Mouse (Mus musculus): Measurements from ENCODE around the gene Zswim1. TPM values are rescaled to one million over a fixed set of nuclear protein-coding genes. Genes with fewer than 3 reads are reported as not detected.
A peak's percentile ranks its signal among the peaks of the same experiment; 100 is the strongest.
"Not testable (repeated sequence)": the region's sequence is repeated elsewhere in the genome, so short reads cannot be mapped to it uniquely, and the experiment has no call there.

Zswim1 gene
- total and polyA plus RNA-seq, 2 experiments from 2014 or later: 25.1 to 35.3 TPM

- Histone ChIP-seq H3K9me3 (ENCODE audit: low read length) (no peaks in the 10 kb centered on the region), H3K27ac (ENCODE audit: low read depth, low read length) (peak within 1 kb of the TSS; percentile 77), H3K4me2 (ENCODE audit: low read depth, low read length, poor library complexity, severe bottlenecking) (peak within 1 kb of the TSS; percentile 99), H3K4me3 (ENCODE audit: low read depth, low read length) (peak within 1 kb of the TSS; percentile 60), H3K27me3 (ENCODE audit: insufficient read depth, low read length) (no peaks in the 10 kb centered on the region), H3K9ac (replicated peaks; ENCODE audit: low read length, poor library complexity, severe bottlenecking) (peak within 1 kb of the TSS; percentile 63), H3K4me1 (ENCODE audit: insufficient read depth, low read length) (peaks cover 10% of the 10 kb centered on the region), H3K36me3 (ENCODE audit: insufficient read depth, low read length) (peaks cover 10% of the 10 kb centered on the region)
- DNase-seq (ENCODE audit: low spot score) (peak; percentile 96), ATAC-seq (ENCODE audit: low FRiP score) (peak; percentile 68)
- under 1% methylated on average over 31 of the region's 31 CpGs for WGBS
- peak; percentile 39 for TF ChIP-seq CTCF (IDR thresholded peaks at IDR 0.05)
Measured at GRCm38 (mm10) chr2:164833314-164833959, 11.0 kb downstream of the Zswim1 start, which contains the start of gene Neurl2. Neurl2 (minus strand) TSS chr2:164833456.

GRCm38 (mm10) chr2:164834531-164834930, 12.0 kb downstream of the Zswim1 start:
- Histone ChIP-seq H3K36me3 (ENCODE audit: insufficient read depth, low read length) (peaks cover 21% of the 10 kb centered on the region), H3K9me3 (ENCODE audit: low read length) (no peaks in the 10 kb centered on the region), H3K9ac (replicated peaks; ENCODE audit: low read length, poor library complexity, severe bottlenecking) (peak overlapping the region; percentile 63; the same call in 1 of the 2 replicates), H3K4me3 (ENCODE audit: low read depth, low read length) (peak overlapping the region; percentile 60), H3K4me1 (ENCODE audit: insufficient read depth, low read length) (peaks cover 10% of the 10 kb centered on the region), H3K4me2 (ENCODE audit: low read depth, low read length, poor library complexity, severe bottlenecking) (peak overlapping the region; percentile 99), H3K27ac (ENCODE audit: low read depth, low read length) (0 out of 2 replicates have a peak overlapping the region, but pooled peaks have one; percentile 77), H3K27me3 (ENCODE audit: insufficient read depth, low read length) (no peaks in the 10 kb centered on the region)
- DNase-seq (ENCODE audit: low spot score) (no peak), ATAC-seq (ENCODE audit: low FRiP score) (no peak)
- 46% methylated on average over 8 of the region's 8 CpGs for WGBS
- TF ChIP-seq CTCF (IDR thresholded peaks at IDR 0.05): peak; percentile 24

DNA sequence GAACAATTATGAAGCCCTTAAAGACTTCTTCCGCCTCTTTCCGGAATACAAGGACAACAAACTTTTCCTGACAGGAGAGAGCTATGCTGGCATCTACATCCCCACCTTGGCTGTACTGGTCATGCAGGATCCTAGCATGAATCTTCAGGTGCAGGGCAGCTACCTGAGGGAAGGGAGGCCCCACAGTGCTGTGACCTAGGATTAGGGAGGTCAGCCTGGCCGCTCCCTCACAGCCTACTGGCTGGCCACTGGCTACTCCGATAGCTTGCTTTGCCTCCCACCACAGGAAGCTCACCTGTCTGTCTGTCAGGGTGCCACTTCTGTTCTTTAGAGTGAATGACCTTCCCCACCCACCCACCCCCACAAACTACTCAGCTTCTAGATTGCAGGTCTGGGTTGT, 12.7 kb downstream of the Zswim1 start:
- H3K9ac ChIP-seq (replicated peaks; ENCODE audit: low read length, poor library complexity, severe bottlenecking): no peak overlapping the region
- no peak overlapping the region for H3K27ac ChIP-seq (ENCODE audit: low read depth, low read length)
- no peak overlapping the region for H3K4me3 ChIP-seq (ENCODE audit: low read depth, low read length)
- H3K4me2 ChIP-seq (ENCODE audit: low read depth, low read length, poor library complexity, severe bottlenecking): peak overlapping the region; percentile 99
- peaks cover 26% of the 10 kb centered on the region for H3K36me3 ChIP-seq (ENCODE audit: insufficient read depth, low read length)
- peaks cover 10% of the 10 kb centered on the region for H3K4me1 ChIP-seq (ENCODE audit: insufficient read depth, low read length)
- WGBS: 99% methylated on average over 4 of the region's 4 CpGs
- no peak for ATAC-seq (ENCODE audit: low FRiP score)
- no peak for TF ChIP-seq CTCF (IDR thresholded peaks at IDR 0.05)
- no peak for DNase-seq (ENCODE audit: low spot score)
- no peaks in the 10 kb centered on the region for H3K9me3 ChIP-seq (ENCODE audit: low read length)
- H3K27me3 ChIP-seq (ENCODE audit: insufficient read depth, low read length): no peaks in the 10 kb centered on the region

- Histone ChIP-seq H3K27me3 (ENCODE audit: insufficient read depth, low read length) (no peaks in the 10 kb centered on the region), H3K9ac (replicated peaks; ENCODE audit: low read length, poor library complexity, severe bottlenecking) (no peak overlapping the region), H3K4me1 (ENCODE audit: insufficient read depth, low read length) (no peaks in the 10 kb centered on the region), H3K36me3 (ENCODE audit: insufficient read depth, low read length) (no peaks in the 10 kb centered on the region), H3K27ac (ENCODE audit: low read depth, low read length) (no peak overlapping the region), H3K4me2 (ENCODE audit: low read depth, low read length, poor library complexity, severe bottlenecking) (no peak overlapping the region), H3K4me3 (ENCODE audit: low read depth, low read length) (no peak overlapping the region), H3K9me3 (ENCODE audit: low read length) (no peaks in the 10 kb centered on the region)
- DNase-seq (ENCODE audit: low spot score) (no peak), ATAC-seq (ENCODE audit: low FRiP score) (no peak)
- peak; percentile 55 for TF ChIP-seq CTCF (IDR thresholded peaks at IDR 0.05)
- WGBS: 56% methylated on average over 3 of the region's 3 CpGs
Measured at GRCm38 (mm10) chr2:164845782-164846181, 23.3 kb downstream of the Zswim1 start.

DNA sequence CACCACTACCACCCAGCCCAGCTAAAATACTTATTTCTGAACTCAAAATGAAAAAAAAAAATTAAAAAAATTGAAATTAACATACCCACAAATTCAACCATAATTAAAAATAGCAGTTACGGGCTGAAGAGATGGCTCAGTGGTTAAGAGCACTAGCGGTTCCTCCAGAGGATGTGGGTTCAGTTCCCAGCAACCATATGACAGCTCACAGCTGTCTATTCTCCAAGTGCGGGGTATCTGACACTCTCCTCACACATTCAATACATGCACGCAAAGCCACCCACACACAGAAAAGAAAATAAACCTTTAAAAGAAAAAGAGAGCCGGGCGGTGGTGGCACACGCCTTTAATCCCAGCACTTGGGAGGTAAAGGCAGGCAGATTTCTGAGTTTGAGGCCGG, 27.6 kb downstream of the Zswim1 start:
- H3K9me3 ChIP-seq (ENCODE audit: low read length): no peaks in the 10 kb centered on the region
- H3K9ac ChIP-seq (replicated peaks; ENCODE audit: low read length, poor library complexity, severe bottlenecking): no peak overlapping the region
- H3K36me3 ChIP-seq (ENCODE audit: insufficient read depth, low read length): no peaks in the 10 kb centered on the region
- H3K4me1 ChIP-seq (ENCODE audit: insufficient read depth, low read length): no peaks in the 10 kb centered on the region
- no peak overlapping the region for H3K4me3 ChIP-seq (ENCODE audit: low read depth, low read length)
- no peak overlapping the region for H3K27ac ChIP-seq (ENCODE audit: low read depth, low read length)
- H3K27me3 ChIP-seq (ENCODE audit: insufficient read depth, low read length): no peaks in the 10 kb centered on the region
- H3K4me2 ChIP-seq (ENCODE audit: low read depth, low read length, poor library complexity, severe bottlenecking): no peak overlapping the region
- WGBS: 87% methylated on average over 8 of the region's 8 CpGs
- DNase-seq (ENCODE audit: low spot score): no peak
- TF ChIP-seq CTCF (IDR thresholded peaks at IDR 0.05): no peak
- no peak for ATAC-seq (ENCODE audit: low FRiP score)

DNA sequence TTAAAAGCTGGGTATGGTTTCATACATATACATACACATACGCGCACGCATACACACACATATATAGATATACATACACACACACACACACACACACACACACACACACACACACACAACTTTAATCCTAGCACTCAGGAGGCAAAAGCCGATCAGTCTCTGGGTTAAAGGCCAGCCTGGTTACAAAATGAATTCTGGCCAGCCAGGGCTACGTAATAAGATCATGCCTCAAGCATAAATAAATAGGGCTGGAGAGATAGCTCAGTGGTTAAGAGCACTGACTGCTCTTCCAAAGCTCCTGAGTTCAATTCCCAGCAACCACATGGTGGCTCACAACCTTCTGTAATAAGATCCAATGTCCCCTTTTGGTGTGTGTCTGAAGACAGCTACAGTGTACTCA, 33.1 kb downstream of the Zswim1 start:
- H3K27ac ChIP-seq (ENCODE audit: low read depth, low read length); H3K4me1 ChIP-seq (ENCODE audit: insufficient read depth, low read length); H3K36me3 ChIP-seq (ENCODE audit: insufficient read depth, low read length); H3K9ac ChIP-seq (replicated peaks; ENCODE audit: low read length, poor library complexity, severe bottlenecking); H3K4me3 ChIP-seq (ENCODE audit: low read depth, low read length); DNase-seq (ENCODE audit: low spot score); H3K9me3 ChIP-seq (ENCODE audit: low read length); ATAC-seq (ENCODE audit: low FRiP score); H3K4me2 ChIP-seq (ENCODE audit: low read depth, low read length, poor library complexity, severe bottlenecking): not testable (repeated sequence)
- 73% methylated on average over 5 of the region's 5 CpGs for WGBS
- H3K27me3 ChIP-seq (ENCODE audit: insufficient read depth, low read length): peaks cover 22% of the 10 kb centered on the region
